Mouse (Mus musculus) thymus, adult 2 months (tissue): ENCODE measurements around the gene Rps9.

Experiments
- CTCF ChIP-seq: fragments of 200-500 bp; IDR thresholded peaks from 2 replicates; pipeline ENCODE4 v1.5.1; 2012; ENCODE audit warnings: mild to moderate bottlenecking, control low read depth, low read length, moderate library complexity, borderline replicate concordance; ENCODE audit not compliant: control insufficient read depth, poor library complexity, insufficient read depth; ENCODE audit errors: extremely low read depth
- POLR2A ChIP-seq: fragments of 200-500 bp; IDR thresholded peaks from 2 replicates; pipeline ENCODE4 v1.6.1; 2012; ENCODE audit warnings: mild to moderate bottlenecking, low read length, control low read depth, moderate library complexity; ENCODE audit not compliant: control insufficient read depth, poor library complexity, insufficient read depth; ENCODE audit errors: extremely low read depth

- TF ChIP-seq CTCF: no peak
- no peak; the same call in 1 of the 2 replicates for TF ChIP-seq POLR2A
Measured at GRCm38 (mm10) chr7:3692382-3692986, 11.3 kb upstream of the Rps9 start, which contains the start of gene Tsen34.
